Mouse (Mus musculus) stomach, postnatal 0 days (tissue): ENCODE results near the gene Sult6b2. TPM values are rescaled to one million over a fixed set of nuclear protein-coding genes. Genes with fewer than 3 reads are reported as not detected.

Experiments used
- ATAC-seq: fragments of 200-750 bp; cut with Nextera tagmentation; 2 replicates; pipeline ENCODE4 v1.8.0; 2017; ENCODE audit not compliant: low FRiP score, low TSS enrichment
- DNase-seq: peaks from one replicate; pipeline ENCODE4 v3.0.0-alpha.2; 2016; ENCODE audit warnings: low spot score
- H3K27ac ChIP-seq: fragments of 300-500 bp; sonication (generic); replicated peaks from 2 replicates; pipeline ENCODE4 v1.5.1; 2014; ENCODE audit warnings: mild to moderate bottlenecking, control low read depth
- H3K27me3 ChIP-seq: fragments of 300-500 bp; sonication (generic); 2 replicates; pipeline ENCODE4 v1.6.1; 2014; ENCODE audit warnings: low read length; ENCODE audit not compliant: control insufficient read depth, insufficient read depth
- H3K36me3 ChIP-seq: fragments of 300-500 bp; sonication (generic); 2 replicates; pipeline ENCODE4 v1.6.1; 2014; ENCODE audit warnings: low read length, mixed read lengths; ENCODE audit not compliant: control insufficient read depth, insufficient read depth
- H3K4me1 ChIP-seq: fragments of 300-500 bp; sonication (generic); replicated peaks from 2 replicates; pipeline ENCODE4 v1.6.1; 2014; ENCODE audit warnings: antibody characterized with exemption; ENCODE audit not compliant: control insufficient read depth, insufficient read depth
- H3K4me2 ChIP-seq: fragments of 300-500 bp; sonication (generic); replicated peaks from 2 replicates; pipeline ENCODE4 v1.6.1; 2014; ENCODE audit warnings: low read depth, mild to moderate bottlenecking, control low read depth, moderate library complexity
- H3K4me3 ChIP-seq: fragments of 300-500 bp; sonication (generic); 2 replicates; pipeline ENCODE4 v1.5.1; 2014; ENCODE audit warnings: low read depth, low read length, control low read depth
- H3K9ac ChIP-seq: fragments of 300-500 bp; sonication (generic); 2 replicates; pipeline ENCODE4 v1.6.1; 2014; ENCODE audit warnings: mild to moderate bottlenecking, low read length, control low read depth, mixed read lengths
- H3K9me3 ChIP-seq: fragments of 300-500 bp; sonication (generic); 2 replicates; pipeline ENCODE4 v1.6.1; 2016; ENCODE audit warnings: low read length; ENCODE audit not compliant: control insufficient read depth
- CTCF ChIP-seq: IDR thresholded peaks from 2 replicates; pipeline ENCODE4 v1.5.1; 2016; ENCODE audit warnings: antibody characterized with exemption, low read depth, mild to moderate bottlenecking, moderate library complexity
- EP300 ChIP-seq: optimal IDR thresholded peaks from 2 replicates; pipeline ENCODE3; 2016; ENCODE audit warnings: antibody characterized with exemption
- WGBS: fragments of 180-500 bp; shearing (Covaris S2); extraction: QIAGEN DNeasy Blood & Tissue Kit; methylation state at CpG from one replicate; pipeline ENCODE4 v1.1.7; 2014; 5-methylcytosine and 5-hydroxymethylcytosine counted together
- polyA plus RNA-seq: library from polyadenylated mRNA; unstranded; fragments of >200 nt; fragmentation: Nextera tagmentation; extraction: Ambion mirVana; gene quantifications from 2 replicates; pipeline ENCODE4 v1.2.1, GENCODE M21; 2015

The Sult6b2 gene
- polyA plus RNA-seq, 1 experiment from 2014 or later: not detected

GRCm38 (mm10) chr6:142845066-142845465 is 40.8 kb upstream of the Sult6b2 start:
- WGBS: 79% methylated on average over 4 of the region's 4 CpGs
- Histone ChIP-seq H3K9me3 (no peaks in the 10 kb centered on the region), H3K4me1 (no peaks in the 10 kb centered on the region), H3K4me3 (no peak overlapping the region), H3K27ac (no peak overlapping the region), H3K9ac (no peak overlapping the region), H3K27me3 (no peaks in the 10 kb centered on the region), H3K4me2 (no peak overlapping the region), H3K36me3 (no peaks in the 10 kb centered on the region)
- no peak for DNase-seq
- ATAC-seq: no peak
- TF ChIP-seq EP300 (no peak), CTCF (no peak)

- Histone ChIP-seq H3K4me1 (no peaks in the 10 kb centered on the region), H3K4me2 (no peak overlapping the region), H3K27ac (no peak overlapping the region), H3K9ac (no peak overlapping the region), H3K27me3 (no peaks in the 10 kb centered on the region), H3K36me3 (no peaks in the 10 kb centered on the region), H3K9me3 (no peaks in the 10 kb centered on the region), H3K4me3 (no peak overlapping the region)
- no peak for ATAC-seq
- WGBS: 89% methylated on average over 4 of the region's 4 CpGs
- no peak for TF ChIP-seq EP300
- TF ChIP-seq CTCF: no peak
- DNase-seq: no peak
These were observed 39.8 kb upstream of the Sult6b2 start for GRCm38 (mm10) chr6:142844061-142844460.

- H3K9ac ChIP-seq: no peak overlapping the region
- H3K27me3 ChIP-seq: no peaks in the 10 kb centered on the region
- WGBS: 88% methylated on average over 1 of the region's 1 CpGs
- H3K36me3 ChIP-seq: no peaks in the 10 kb centered on the region
- TF ChIP-seq CTCF (no peak), EP300 (no peak)
- no peaks in the 10 kb centered on the region for H3K9me3 ChIP-seq
- no peaks in the 10 kb centered on the region for H3K4me1 ChIP-seq
- DNase-seq (no peak), ATAC-seq (no peak)
- H3K4me3 ChIP-seq: no peak overlapping the region
- H3K27ac ChIP-seq: no peak overlapping the region
- no peak overlapping the region for H3K4me2 ChIP-seq
These were observed 34.2 kb upstream of the Sult6b2 start for GRCm38 (mm10) chr6:142838501-142838900.

- ATAC-seq: no peak
- DNase-seq: no peak
- Histone ChIP-seq H3K27ac (no peak overlapping the region), H3K9ac (no peak overlapping the region), H3K4me3 (no peak overlapping the region), H3K4me2 (no peak overlapping the region), H3K9me3 (no peaks in the 10 kb centered on the region), H3K4me1 (no peaks in the 10 kb centered on the region), H3K27me3 (no peaks in the 10 kb centered on the region), H3K36me3 (no peaks in the 10 kb centered on the region)
- WGBS: 70% methylated on average over 9 of the region's 9 CpGs
- TF ChIP-seq CTCF (no peak), EP300 (no peak)
These were observed 33.0 kb upstream of the Sult6b2 start for GRCm38 (mm10) chr6:142837326-142837725.

GRCm38 (mm10) chr6:142835726-142836125 is 31.4 kb upstream of the Sult6b2 start:
- H3K4me2 ChIP-seq: no peak overlapping the region
- ATAC-seq: no peak
- H3K9ac ChIP-seq: no peak overlapping the region
- H3K27ac ChIP-seq: no peak overlapping the region
- H3K36me3 ChIP-seq: no peaks in the 10 kb centered on the region
- H3K4me1 ChIP-seq: no peaks in the 10 kb centered on the region
- TF ChIP-seq CTCF (no peak), EP300 (no peak)
- no peaks in the 10 kb centered on the region for H3K9me3 ChIP-seq
- H3K27me3 ChIP-seq: no peaks in the 10 kb centered on the region
- no peak for DNase-seq
- WGBS: 47% methylated on average over 18 of the region's 18 CpGs
- H3K4me3 ChIP-seq: no peak overlapping the region

GRCm38 (mm10) chr6:142834911-142835310 is 30.6 kb upstream of the Sult6b2 start:
- Histone ChIP-seq H3K4me2 (no peak overlapping the region), H3K27me3 (no peaks in the 10 kb centered on the region), H3K4me3 (no peak overlapping the region), H3K27ac (no peak overlapping the region), H3K4me1 (no peaks in the 10 kb centered on the region), H3K36me3 (no peaks in the 10 kb centered on the region), H3K9me3 (no peaks in the 10 kb centered on the region), H3K9ac (no peak overlapping the region)
- no peak for DNase-seq
- 62% methylated on average over 4 of the region's 4 CpGs for WGBS
- ATAC-seq: no peak
- TF ChIP-seq EP300 (no peak), CTCF (no peak)
